Mouse (Mus musculus) kidney, adult 2 months (tissue): ENCODE measurements at regions not wholly inside any gene's neighbourhood (a gene's known extent, or its start where the extent isn't known, plus 50 kb on each side); places are given as distances from the start of the nearest gene placed in this dataset.

Experiments used
- CTCF ChIP-seq: fragments of 200-500 bp; conservative IDR thresholded peaks from 2 replicates; pipeline ENCODE4 v1.5.1; 2011; ENCODE audit warnings: low read depth, mild to moderate bottlenecking, control low read depth, low read length, moderate library complexity, mixed read lengths; ENCODE audit not compliant: insufficient read depth, insufficient read length
- POLR2A ChIP-seq: fragments of 200-500 bp; IDR thresholded peaks from one replicate; pipeline ENCODE4 v1.6.1; 2011; ENCODE audit warnings: low read depth, low read length, control low read depth

DNA sequence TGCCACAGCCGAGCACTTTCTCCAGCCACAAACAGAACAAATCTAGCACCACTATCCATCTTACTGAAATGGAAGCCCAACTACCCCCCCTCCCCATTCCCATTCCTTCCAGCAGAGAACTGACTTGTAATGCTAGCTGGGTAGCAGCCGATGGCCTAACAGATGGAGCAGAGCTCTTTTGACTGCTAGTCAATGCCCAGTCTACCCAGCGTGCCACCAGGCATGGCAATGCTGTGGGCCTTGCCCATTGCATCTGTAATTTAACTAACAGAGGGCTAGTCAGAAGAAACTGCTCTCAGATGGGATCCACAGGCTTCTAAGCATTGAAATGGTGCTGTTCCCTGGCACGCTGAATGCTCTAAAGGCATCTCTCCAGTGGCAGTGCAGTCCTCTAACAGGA is 219.4 kb upstream of the Irak1bp1 start:
- TF ChIP-seq POLR2A (no peak), CTCF (no peak)
